Mouse (Mus musculus): ENCODE measurements around the gene Esrp2. TPM values are rescaled to one million over a fixed set of nuclear protein-coding genes. Genes with fewer than 3 reads are reported as not detected.

The Esrp2 gene
- total RNA-seq, 4 experiments from 2014 or later, result 0.23 to 0.81 (median 0.42) TPM

DNA sequence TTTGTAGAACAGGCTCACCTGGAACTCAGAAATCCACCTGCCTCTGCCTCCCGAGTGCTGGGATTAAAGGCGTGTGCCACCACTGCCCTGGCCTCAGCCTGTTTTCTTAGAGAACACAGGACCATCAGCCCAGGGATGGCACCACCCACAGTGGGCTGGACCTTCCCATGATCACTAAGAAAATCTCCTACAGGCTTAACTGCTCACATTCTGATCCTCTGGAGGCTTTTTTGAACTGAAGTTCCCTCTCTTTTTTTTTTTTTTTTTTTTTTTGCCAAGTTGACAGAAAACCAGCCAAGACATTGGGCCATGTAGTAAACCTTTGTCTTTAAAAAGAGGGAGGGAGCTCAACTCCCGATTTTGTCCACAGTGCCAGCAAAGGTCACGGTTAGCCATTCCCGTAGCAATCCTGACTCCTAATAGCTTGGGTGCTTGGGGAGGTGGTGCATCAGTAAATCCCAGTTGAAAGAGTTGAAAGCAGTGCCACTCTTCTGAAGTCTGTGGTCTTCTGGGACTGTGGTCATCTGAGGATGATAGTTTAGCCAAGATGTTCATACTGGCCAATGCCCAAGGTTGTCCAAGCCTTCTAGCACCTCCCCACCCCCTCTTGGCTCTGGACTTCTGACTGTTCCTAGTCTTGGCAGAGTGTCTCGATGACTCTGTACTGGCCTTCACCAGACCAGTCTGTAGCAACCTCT is 11.2 kb upstream of the Esrp2 start:
- DNase-seq (ENCODE audit: low spot score), result no peak

DNA sequence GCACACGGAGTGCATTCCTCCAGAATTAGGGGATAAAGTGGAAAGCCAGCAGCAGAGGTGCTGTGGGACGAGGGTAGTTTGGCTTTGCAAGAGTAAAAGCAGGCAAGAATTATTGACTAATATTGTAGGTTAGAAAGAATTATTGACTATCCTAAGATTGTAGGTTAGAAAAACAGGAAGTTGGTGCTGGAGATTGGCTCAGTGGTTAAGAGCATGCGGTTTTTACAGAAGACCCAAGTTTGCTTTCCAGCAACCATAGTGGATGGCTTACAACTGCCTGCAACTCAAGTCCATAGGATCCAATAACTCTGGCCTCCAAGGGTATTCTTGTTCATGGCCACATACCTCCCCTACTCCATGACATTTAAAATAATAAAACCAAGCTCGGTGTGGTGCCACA is 9.2 kb upstream of the Esrp2 start:
- no peak for DNase-seq (ENCODE audit: low spot score)

DNA sequence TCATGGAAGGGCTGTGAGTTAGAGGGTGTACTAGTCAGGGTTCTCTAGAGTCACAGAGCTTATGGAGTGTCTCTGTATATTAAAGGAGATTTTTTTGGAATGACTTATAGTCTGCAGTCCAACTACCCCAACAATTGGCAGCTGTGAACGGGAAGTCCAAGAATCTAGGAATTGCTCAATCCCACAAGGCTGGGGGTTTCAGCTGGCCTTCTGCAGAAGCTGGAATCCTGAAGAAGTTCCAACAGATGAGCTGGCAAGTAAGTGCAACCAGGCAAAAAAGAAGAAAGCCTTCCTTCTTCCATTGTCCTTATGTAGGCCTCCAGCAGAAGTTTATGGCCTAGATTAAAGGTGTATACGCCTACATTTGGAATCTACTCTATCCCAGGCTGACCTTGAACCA is 8.6 kb upstream of the Esrp2 start:
- no peak for DNase-seq (ENCODE audit: low spot score)

DNA sequence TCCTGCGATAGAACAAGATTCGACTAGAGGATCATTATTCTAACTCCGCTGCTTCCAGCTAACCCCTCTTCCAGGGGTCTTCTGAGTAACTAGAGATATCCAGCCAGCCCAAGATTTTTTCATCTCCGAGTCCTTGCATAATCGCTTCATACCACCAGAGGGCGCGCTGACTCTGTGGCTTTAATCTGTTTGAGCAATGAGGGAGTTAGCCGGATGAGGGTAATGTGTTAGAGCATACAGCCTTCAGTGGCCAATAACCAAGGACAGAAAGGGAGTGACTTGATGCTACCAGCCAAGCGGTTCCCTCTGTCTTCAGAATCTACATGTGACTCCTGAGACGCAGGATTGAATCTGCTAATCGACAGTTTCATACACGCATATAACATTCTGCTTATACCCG is 4.0 kb upstream of the Esrp2 start:
- peak; percentile 82 for DNase-seq (ENCODE audit: low spot score)

DNA sequence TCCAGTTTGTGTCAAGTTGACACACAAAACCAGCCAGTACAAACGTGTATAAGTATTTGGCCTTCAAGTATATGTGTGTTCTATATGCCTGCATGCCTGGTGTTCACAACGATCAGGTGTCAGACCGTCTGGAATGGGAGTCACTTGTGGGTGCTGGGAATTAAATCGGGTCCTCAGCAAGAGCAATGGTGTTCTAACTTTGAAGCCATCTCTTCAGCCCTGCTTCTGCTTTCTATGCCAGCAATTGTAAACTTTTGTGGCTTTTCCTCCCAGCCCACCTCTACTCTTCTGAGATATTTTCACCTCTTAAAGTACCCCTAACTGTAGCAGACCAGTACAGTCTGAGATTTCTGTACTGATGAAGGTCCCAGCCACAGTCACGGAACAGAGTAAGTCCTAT is 3.4 kb upstream of the Esrp2 start:
- DNase-seq (ENCODE audit: low spot score), result no peak

DNA sequence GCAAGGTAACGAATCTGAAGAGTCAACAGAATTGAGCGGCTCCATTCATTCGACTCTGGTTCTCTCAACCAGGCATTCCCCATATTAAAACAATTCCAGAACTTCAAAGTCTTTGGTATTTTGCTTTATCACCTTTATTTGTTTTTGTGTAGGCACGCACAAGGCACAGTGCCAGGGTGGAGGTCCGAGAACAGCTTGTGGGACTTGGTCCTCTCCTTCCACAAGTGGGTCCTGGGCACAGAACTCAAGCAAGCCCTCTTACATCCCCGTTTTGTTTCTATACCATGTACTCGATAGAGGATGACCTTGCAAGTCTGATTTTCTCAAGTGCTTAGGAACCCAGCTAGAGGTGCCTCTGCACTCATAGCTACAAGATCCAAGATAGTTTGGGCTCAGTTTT is 1.8 kb upstream of the Esrp2 start:
- no peak for DNase-seq (ENCODE audit: low spot score)

DNA sequence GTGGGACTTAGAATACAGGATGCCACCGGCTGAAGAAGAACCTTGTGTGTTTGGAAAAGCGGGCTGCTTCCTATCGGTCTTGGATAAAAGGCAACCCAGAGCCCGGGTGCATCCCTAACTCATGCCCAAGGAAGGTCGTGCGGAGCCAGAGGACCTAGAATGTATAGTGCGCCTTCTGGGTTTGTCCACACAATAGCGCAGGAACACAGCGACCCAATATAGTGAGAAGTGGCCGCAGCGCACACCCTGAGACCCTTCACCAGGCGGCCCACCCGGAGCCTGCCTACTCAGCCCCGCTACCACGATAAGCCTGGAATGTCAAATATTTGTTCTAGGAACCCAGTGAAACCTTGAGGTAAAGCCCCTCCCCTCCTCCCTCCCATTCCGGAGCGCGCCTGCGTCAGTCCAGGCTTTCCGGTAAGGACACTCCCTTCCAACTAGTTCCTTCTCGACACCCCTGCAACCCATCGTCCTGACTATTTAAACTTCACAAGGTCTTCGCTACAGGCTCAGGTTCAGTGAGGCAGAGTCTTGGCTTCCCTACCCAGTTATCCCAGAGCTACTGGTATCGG is 1.2 kb upstream of the Esrp2 start:
- DNase-seq (ENCODE audit: low spot score), result peak; percentile 74

DNA sequence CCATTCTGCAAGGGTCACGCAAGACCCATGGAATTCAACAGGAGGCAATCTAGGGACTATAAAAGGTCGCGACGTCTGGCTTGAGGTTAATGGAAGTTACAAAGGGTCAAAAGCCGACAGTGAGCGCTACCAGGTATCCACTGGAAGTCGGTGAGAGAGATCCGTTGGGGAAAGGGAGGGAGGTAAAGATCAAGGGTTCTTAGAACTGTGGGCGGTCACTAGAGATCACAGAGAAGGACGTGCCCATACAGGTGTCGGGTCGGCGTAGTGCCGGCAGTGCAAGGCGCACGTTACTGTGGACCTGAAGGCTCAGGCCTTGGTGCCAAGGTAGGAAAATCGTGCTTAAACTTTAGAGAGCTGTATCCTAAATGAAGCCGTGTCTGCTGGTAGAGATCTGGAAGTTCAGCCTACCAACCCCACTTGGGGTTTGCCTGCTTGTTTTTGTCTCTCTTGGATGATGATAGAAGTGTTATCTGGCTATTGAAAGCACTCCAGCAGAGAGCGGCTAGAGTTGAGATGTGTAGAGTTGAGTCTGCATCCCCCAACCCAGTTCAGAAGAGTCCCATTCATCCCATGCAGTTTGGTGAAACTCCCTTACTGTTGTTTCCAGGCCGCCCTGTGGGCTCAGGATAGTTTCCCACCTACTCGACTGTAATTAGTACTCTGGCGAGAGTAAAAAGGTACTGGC is 588 bp upstream of the Esrp2 start:
- DNase-seq (ENCODE audit: low spot score), result no peak

DNA sequence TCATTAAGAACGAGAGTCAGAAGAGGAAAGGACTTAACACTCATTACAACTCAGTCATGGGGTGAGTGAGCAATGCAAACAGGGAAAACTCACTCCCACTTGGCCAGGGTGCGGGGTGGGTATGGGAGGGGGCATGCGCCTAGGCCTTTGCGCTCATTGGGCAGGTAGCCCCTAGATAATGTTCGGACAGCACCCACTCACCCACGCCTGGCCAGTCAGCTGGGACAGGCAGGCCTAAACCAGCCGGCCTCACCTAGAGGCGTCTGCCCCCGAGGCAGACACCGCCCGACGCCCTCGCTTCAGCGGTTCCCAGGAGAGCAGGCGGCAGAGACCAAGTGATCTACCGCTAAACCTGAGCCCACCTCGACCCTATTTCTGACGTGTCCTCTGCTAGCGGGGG is 1.1 kb downstream of the Esrp2 start:
- DNase-seq (ENCODE audit: low spot score), result no peak

DNA sequence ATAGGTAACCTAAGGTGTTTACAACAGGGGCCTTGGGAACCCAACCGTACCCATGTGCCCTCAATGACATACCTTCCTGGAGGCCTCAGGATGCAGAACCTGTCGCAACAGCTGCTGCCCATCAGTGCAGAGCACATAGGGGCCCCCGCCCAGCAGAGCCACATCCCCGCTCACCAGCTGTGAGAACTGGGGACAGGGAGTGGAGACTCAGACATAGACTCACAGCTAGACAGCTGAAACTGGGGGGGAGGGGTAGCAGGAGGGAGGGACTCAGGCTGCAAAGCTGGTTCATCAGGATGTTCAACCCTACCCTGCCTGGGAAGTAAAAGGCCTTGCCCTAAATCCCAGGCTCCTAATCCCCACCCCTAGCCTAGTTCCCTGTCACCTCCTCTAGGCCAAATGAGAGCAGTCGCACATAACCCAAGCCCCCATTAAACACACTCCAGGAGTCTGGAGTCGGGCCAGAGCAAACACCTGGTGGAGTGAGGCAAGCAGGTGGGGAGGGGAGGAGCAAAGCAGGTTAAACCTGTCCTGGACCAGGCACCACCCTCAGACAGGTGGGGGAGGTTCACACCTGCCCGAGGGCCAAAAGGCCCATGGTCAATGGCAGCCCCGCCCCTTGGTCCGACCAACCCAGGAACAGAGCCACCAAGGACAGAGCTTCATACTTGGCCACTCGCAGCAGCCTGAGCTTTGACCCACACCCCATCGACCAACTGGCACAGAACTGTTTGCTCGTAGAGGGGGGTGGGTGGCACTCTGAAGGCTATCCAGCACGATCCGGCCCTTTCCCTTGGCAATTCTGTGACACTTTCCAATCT is 1.8 kb downstream of the Esrp2 start:
- no peak for DNase-seq (ENCODE audit: low spot score)

DNA sequence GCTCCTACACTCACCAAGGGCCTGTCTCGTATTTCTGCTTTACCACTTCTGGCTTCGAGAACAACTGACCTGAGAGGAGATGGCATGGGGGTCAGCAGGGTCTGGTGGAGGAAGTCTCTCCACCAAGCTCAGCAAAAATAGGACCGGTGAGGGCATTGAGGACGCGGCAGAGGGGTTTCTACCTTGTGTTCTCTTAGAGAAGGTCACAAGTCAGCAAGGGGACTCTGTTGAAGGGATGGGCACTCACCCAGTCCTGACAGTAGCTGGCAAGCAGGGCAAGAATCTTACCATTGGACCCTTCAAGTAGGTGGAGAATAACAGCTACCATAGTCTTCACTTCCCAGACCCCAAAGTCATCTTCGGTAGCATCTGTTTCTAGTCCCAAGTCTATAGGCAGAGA is 2.8 kb downstream of the Esrp2 start:
- DNase-seq (ENCODE audit: low spot score), result no peak

DNA sequence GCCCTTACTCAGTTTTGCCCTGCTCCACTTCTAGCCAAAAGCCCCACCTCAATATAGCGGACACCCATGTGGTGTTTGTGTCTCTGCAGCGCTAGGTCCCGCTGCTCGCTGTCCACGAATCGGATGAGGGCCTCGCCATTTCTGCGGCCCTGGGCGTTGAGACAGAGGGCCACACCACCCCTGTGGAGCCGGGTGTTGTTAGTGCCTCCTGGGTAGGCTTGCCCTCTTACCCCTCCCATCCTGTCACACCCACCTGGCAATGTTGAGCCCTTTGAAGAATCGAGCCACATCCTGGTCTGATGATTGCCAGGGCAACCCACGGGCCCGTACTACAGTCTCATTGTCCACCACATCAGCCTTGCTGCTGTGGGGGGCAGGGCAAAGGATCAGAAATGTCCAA is 3.2 kb downstream of the Esrp2 start:
- no peak for DNase-seq (ENCODE audit: low spot score)

DNA sequence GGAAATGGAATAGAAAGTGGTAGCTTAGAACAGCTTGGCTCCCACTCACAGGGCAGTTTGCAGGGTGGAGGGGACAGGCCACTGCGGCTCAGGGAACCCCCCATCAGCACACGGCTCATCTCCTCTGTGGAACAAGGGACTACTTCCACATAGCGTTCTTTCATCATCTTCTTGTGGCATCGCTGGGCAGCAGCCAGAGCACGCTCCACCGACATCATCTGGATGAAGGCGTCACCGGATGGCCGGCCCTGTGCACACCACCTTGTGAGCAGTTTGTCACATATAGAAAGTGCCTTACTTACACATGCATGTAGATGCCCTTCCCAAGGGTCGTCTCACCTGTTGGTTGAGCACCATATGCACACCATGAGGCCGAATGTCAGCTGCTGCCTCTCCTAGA is 4.4 kb downstream of the Esrp2 start:
- no peak for DNase-seq (ENCODE audit: low spot score)

DNA sequence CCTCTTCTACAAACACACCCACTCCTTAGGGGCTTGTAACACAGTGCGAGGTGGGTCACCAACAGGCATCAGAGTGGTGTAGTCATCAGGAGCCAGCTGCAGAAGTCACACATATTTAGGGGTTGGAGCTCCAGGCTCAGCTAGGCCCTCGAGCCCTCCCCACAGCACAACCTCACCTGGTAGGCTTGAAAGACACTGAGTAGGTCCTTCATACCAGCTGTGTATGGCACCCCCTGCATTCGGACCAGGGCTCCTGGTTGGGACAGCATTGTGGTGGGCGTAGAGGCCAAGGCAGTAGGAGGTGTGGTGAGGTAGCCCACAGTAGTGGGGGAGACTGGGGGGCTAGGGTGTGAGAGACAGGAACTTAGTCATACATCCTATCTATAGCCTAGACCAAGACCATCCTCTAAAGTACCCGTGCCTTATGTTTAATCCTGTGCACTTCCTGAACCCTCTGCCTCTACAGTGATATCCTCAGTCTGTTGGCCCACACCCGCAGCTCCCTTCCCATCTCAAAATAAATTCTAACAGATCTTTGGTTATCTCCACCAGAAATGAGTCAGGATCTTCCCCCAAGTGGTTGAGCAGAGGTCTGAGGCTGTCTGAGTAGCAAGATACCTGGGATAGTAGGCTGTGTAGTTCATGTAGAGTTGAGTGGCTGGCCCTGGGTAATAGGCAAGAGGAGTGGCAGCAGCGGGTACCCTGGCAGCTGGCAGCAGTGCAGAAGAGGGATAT is 5.1 kb downstream of the Esrp2 start:
- no peak for DNase-seq (ENCODE audit: low spot score)

DNA sequence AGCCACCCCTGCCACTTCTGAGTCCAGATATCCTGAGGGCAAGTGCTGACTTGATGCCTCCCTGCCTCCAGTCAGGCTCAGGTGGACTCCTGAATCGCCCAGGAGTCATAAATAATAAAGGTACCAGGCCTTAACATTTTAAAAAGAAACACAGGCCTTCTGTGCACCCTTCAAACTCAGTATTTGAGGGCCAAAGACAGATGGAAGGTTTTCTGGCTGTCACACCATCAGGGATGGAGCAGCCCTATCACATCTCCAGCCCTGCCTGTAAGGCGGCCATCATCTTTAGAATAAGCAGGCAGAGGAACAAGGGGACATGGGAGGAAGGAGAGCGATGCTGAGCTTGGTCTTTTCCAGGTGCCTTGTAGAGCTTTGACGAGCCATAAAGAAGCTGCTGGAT is 5.8 kb downstream of the Esrp2 start:
- no peak for DNase-seq (ENCODE audit: low spot score)

DNA sequence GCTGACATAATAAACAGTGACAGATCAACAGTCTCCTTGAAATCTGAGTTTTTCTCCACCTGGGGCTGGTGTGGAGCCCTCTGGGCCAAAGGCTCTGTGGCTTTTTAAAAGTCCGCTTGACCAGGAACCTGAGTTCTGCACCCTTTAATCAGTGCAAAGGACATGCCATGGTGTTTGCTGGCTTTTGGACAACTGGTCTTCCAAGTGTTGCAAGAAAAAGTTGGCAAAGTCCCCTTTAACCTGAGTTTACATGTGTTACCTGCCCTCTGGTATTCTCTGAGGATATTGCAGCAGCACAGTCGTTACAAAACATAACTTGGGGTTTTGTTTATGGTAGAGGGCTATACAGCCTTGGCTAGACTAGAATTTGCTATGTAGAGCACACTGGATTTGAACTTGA is 6.3 kb downstream of the Esrp2 start:
- no peak for DNase-seq (ENCODE audit: low spot score)

DNA sequence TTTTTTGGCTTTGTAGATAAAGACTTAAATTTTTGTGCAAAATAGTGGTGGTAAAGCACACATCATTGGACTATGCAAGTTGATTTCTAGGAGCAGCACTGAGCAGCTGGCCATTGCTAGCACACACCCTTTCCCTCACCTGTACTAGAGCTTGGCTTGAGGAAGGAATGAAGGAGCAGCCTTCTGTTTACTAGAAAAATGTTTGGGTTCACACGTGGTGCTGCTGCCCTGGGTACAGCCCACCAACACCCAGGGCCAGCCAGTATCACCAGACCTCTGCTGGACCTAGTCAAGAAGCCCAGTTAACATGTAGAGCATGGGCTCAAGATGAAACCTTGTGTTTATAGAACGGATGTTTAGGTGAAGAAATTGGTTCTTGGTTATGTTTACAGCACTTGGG is 6.8 kb downstream of the Esrp2 start:
- no peak for DNase-seq (ENCODE audit: low spot score)

DNA sequence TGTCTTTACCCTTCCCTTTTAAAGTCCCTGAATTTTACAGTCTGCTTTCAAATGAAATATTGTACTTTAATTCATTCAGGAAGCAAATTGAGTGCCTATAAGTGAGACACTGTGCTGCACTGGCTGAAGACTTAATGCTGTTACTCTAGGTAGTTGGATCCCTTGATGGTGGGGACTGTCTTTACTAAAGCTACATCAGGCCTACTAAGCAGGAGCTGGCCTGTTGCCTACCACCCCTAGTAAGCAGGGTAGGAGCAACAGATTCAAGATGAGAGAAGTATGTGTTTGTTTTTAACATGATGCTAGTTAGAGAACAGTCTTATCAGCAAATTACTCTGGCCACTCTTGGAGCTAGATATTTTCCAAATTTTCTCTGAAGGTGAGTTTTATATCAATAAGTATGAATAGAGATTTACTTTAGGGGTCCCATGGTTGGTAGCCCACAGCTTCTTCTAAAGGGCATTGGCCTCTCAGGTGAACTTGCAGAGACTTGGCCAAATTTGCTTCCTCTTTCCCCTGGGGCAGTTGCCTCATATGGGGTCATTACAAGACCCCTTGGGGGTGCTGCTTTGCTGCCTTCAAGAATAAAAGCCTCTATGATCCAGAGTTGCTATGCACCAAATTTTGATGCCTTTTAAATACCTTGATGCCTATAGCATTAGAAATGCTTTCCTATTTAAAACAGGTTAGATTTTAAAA is 7.4 kb downstream of the Esrp2 start:
- peak; percentile 20 for DNase-seq (ENCODE audit: low spot score)

DNA sequence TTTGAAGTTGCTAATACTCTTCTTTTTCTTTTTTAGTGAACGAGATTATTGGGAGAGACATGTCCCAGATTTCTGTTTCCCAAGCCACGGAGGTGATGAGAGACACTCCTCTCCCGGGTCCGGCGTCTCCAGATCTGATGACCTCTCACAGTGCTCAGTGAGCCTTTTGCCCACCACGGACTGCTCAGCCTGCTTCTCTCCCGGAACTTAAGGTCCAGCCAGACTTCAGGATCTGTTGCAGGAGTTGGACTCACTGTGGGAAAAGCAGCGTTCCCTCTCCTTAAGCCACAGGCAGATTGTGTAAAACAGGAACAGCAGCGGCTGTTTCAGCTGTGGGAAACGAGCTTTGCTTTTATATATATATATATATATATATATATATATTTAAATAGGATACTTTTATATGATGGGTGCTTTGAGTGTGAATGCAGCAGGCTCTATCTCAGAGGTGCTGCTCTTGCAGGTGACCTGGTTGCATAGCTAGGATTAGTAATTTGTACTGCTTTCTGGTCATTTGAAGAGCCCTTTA is 8.8 kb downstream of the Esrp2 start:
- no peak for DNase-seq (ENCODE audit: low spot score)

DNA sequence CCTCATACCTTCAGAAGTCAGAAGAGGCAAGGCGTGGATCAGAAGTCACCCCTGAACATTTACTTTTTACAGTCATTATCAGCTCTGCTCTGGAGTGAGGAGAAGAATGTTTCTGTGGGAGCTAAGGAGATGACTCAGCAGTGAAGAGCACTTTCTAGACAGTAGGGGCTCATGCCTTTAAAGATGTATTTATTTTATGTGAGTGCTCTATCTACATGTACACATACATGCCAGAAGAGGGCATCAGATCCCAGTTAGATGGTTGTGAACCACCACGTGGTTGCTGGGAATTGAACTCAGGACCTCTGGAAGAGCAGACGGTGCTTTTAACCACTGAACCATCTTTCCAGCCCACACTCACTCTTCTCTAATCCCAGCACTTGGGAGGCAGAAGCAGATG is 9.7 kb downstream of the Esrp2 start:
- no peak for DNase-seq (ENCODE audit: low spot score)

DNA sequence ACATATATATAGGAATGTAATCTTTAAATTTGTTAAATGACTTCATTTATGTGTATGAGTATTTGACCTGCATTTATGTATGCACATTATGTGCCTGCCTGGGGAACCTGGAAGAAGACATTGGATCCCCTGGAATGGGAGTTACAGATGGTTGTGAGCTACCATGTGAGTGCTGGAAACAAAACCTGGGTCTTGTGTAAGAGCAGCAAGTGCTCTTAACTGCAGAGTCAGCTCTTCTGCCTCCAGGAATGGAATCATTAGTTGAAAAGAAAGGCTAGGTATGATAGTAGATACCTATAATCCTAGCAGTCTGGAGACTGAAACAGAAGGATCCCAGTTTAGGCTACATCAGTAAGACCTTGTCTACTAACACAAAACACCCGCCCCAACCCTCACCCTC is 10.7 kb downstream of the Esrp2 start:
- DNase-seq (ENCODE audit: low spot score), result no peak

All from heart, adult 8-10 months (tissue).